Mouse (Mus musculus) telencephalon, adult 2 months (tissue): ENCODE measurements around the gene Ubr7.

ENCODE experiments used
- DNase-seq: peaks from one replicate; pipeline ENCODE4 v3.0.0-alpha.2; 2011; ENCODE audit warnings: low read depth, low spot score

Gene Ubr7

GRCm38 (mm10) chr12:102757689-102758402, at the start of gene Ubr7, which contains the start of the genes Gm28051 and Gon7:
TSS of gene Ubr7 (plus strand) at chr12:102757967.
TSS of gene Gm28051 (minus strand) at chr12:102757765.
TSS of gene Gon7 (minus strand) at chr12:102757803.
- peak; percentile 97 for DNase-seq

GRCm38 (mm10) chr12:102708220-102708619, 49.5 kb upstream of the Ubr7 start:
- no peak for DNase-seq

GRCm38 (mm10) chr12:102709896-102710295, 47.9 kb upstream of the Ubr7 start:
- DNase-seq, result no peak

- no peak for DNase-seq
These were observed 46.9 kb upstream of the Ubr7 start for GRCm38 (mm10) chr12:102710851-102711375.

GRCm38 (mm10) chr12:102713153-102713865, 44.5 kb upstream of the Ubr7 start:
- DNase-seq, result no peak

- DNase-seq, result no peak
These were observed 43.7 kb upstream of the Ubr7 start for GRCm38 (mm10) chr12:102714116-102714515.

- DNase-seq, result no peak
These were observed 42.9 kb upstream of the Ubr7 start for GRCm38 (mm10) chr12:102714654-102715395.

GRCm38 (mm10) chr12:102719552-102720315, 38.0 kb upstream of the Ubr7 start:
- no peak for DNase-seq

- DNase-seq, result no peak
These were observed 35.3 kb upstream of the Ubr7 start for GRCm38 (mm10) chr12:102722451-102722850.

GRCm38 (mm10) chr12:102722966-102723365, 34.8 kb upstream of the Ubr7 start:
- no peak for DNase-seq

- peak; percentile 89 for DNase-seq
These were observed 33.9 kb upstream of the Ubr7 start for GRCm38 (mm10) chr12:102723861-102724260.

- no peak for DNase-seq
These were observed 32.6 kb upstream of the Ubr7 start for GRCm38 (mm10) chr12:102725146-102725545.

GRCm38 (mm10) chr12:102725761-102726175, 32.0 kb upstream of the Ubr7 start:
- no peak for DNase-seq

- peak; percentile 68 for DNase-seq
These were observed 27.6 kb upstream of the Ubr7 start for GRCm38 (mm10) chr12:102729855-102730797.

- no peak for DNase-seq
These were observed 26.8 kb upstream of the Ubr7 start for GRCm38 (mm10) chr12:102730798-102731619.

- DNase-seq, result no peak
These were observed 24.4 kb upstream of the Ubr7 start for GRCm38 (mm10) chr12:102733381-102733780.

- DNase-seq, result no peak
These were observed 18.7 kb upstream of the Ubr7 start for GRCm38 (mm10) chr12:102739096-102739495.

- DNase-seq, result no peak
These were observed 17.5 kb upstream of the Ubr7 start for GRCm38 (mm10) chr12:102740285-102740684.

- no peak for DNase-seq
These were observed 15.7 kb upstream of the Ubr7 start for GRCm38 (mm10) chr12:102742056-102742455.
